Mouse (Mus musculus): ENCODE measurements around the gene Ssc5d.
A peak's percentile ranks its signal among the peaks of the same experiment; 100 is the strongest.

- peak; percentile 92 for TF ChIP-seq CTCF (conservative IDR thresholded peaks at IDR 0.05; ENCODE audit: low read length)
- no peak for TF ChIP-seq POU5F1 (IDR thresholded peaks at IDR 0.05; ENCODE audit: borderline replicate concordance, low read length)
Observed at GRCm38 (mm10) chr7:4943223-4943815, 17.7 kb downstream of the Ssc5d start.
